Mouse (Mus musculus) embryo, embryonic 9.5 days (tissue): ENCODE results near the gene Wdr48.

ENCODE experiments used
- DNase-seq: peaks from one replicate; pipeline ENCODE4 v3.0.0-alpha.2; 2017; ENCODE audit errors: extremely low spot score

The Wdr48 gene

GRCm38 (mm10) chr9:119970221-119970620 is 75.5 kb downstream of the Wdr48 start:
- DNase-seq = peak; percentile 45

- no peak for DNase-seq
These were observed 76.3 kb downstream of the Wdr48 start for GRCm38 (mm10) chr9:119970763-119971656.

- no peak for DNase-seq
These were observed 77.5 kb downstream of the Wdr48 start for GRCm38 (mm10) chr9:119972166-119972565.

- no peak for DNase-seq
These were observed 77.9 kb downstream of the Wdr48 start for GRCm38 (mm10) chr9:119972582-119972981.

- no peak for DNase-seq
These were observed 78.6 kb downstream of the Wdr48 start for GRCm38 (mm10) chr9:119973281-119973680.

- no peak for DNase-seq
These were observed 79.3 kb downstream of the Wdr48 start for GRCm38 (mm10) chr9:119973869-119974520.

- DNase-seq = no peak
These were observed 79.9 kb downstream of the Wdr48 start for GRCm38 (mm10) chr9:119974609-119975008.

GRCm38 (mm10) chr9:119975286-119975685 is 80.6 kb downstream of the Wdr48 start:
- DNase-seq = no peak
